28 mouse cellular contexts compared by ENCODE assay signal in genomic region chr9:99122749-99123148, GRCm38 (mm10). TPM values are rescaled to one million over a fixed set of nuclear protein-coding genes. Genes with fewer than 3 reads are reported as not detected.
DNase-seq lines count a peak whose midpoint lies in the region; ATAC-seq and TF ChIP-seq lines count a peak whose summit lies in the region.
"Had no signal": no experiment of that assay in that cellular context is flagged by ENCODE, and none has a peak within 500 bp of the region (broad histone marks: within the 10 kb centered on the region; RNA-seq: fewer than 3 reads in every experiment).

No protein-coding gene starts in this region.

- TF ChIP-seq EP300 in MEL (IDR thresholded peaks at IDR 0.05; ENCODE audit: low read depth in 1 of 2, low read length in 2 of 2), result peak; percentile 61 to 86
- no peak for TF ChIP-seq EP300 in heart, adult 2 months (IDR thresholded peaks at IDR 0.05; ENCODE audit: insufficient read depth, low read depth, low read length)

- intact Hi-C loops in heart, adult 2 months (cut with DNase I), result no loop called here

- H3K79me2 ChIP-seq in MEL (ENCODE audit: control insufficient read depth, insufficient read depth, low read length, poor library complexity), result 0 out of 2 replicates have a peak, but pooled peaks cover 1% of the 10 kb centered on the region
- H3K79me2 ChIP-seq in heart, adult 2 months (replicated peaks; ENCODE audit: control insufficient read depth, insufficient read depth, low read length), result peaks cover 7% of the 10 kb centered on the region

- no peak for TF ChIP-seq RAD21 in MEL (IDR thresholded peaks at IDR 0.05; ENCODE audit: low read depth, low read length)

- H3K9me3 ChIP-seq in MEL (replicated peaks; ENCODE audit: insufficient read depth, low read length), result no peaks in the 10 kb centered on the region
- H3K9me3 ChIP-seq in liver, embryonic 12.5 days (replicated peaks), result no peaks in the 10 kb centered on the region
- H3K9me3 ChIP-seq in hindbrain, embryonic 14.5 days (ENCODE audit: control insufficient read depth, low read length), result no peaks in the 10 kb centered on the region
- H3K9me3 ChIP-seq in limb, embryonic 10.5 days (replicated peaks), result no peaks in the 10 kb centered on the region
- H3K9me3 ChIP-seq: embryonic facial prominence, embryonic 15.5 days; heart, embryonic 12.5 days; hindbrain, embryonic 10.5 days; kidney, embryonic 15.5 days; limb, embryonic 15.5 days; midbrain, embryonic 13.5 days; neural tube, embryonic 12.5 days had no signal

- H3K4me1 ChIP-seq in MEL (ENCODE audit: control insufficient read depth in 1 of 2, insufficient read depth in 2 of 2, low read length in 2 of 2), result peaks cover 7 to 14% of the 10 kb centered on the region in 2 experiments; a peak in 3 of 4 replicates
- H3K4me1 ChIP-seq in liver, embryonic 12.5 days, result peaks cover 29% of the 10 kb centered on the region
- 0 out of 2 replicates have a peak, but pooled peaks cover 3% of the 10 kb centered on the region for H3K4me1 ChIP-seq in hindbrain, embryonic 14.5 days (replicated peaks; ENCODE audit: control insufficient read depth, insufficient read depth, low read length)
- H3K4me1 ChIP-seq in limb, embryonic 10.5 days, result no peaks in the 10 kb centered on the region
- peaks cover 3% of the 10 kb centered on the region; the same call in 1 of the 2 replicates for H3K4me1 ChIP-seq in heart, adult 2 months (ENCODE audit: control insufficient read depth, insufficient read depth, low read length)
- H3K4me1 ChIP-seq: embryonic facial prominence, embryonic 15.5 days; heart, embryonic 12.5 days; hindbrain, embryonic 10.5 days; kidney, embryonic 15.5 days; limb, embryonic 15.5 days; midbrain, embryonic 13.5 days; neural tube, embryonic 12.5 days had no signal

- H3K9ac ChIP-seq in MEL (ENCODE audit: control insufficient read depth, low read depth, low read length, poor library complexity, severe bottlenecking), result no peak overlapping the region; the same call in 1 of the 2 replicates
- no peak overlapping the region for H3K9ac ChIP-seq in liver, embryonic 12.5 days
- no peak overlapping the region for H3K9ac ChIP-seq in hindbrain, embryonic 14.5 days
- no peak overlapping the region for H3K9ac ChIP-seq in heart, adult 2 months (ENCODE audit: low read depth, low read length)
- H3K9ac ChIP-seq: embryonic facial prominence, embryonic 15.5 days; heart, embryonic 12.5 days; kidney, embryonic 15.5 days; limb, embryonic 15.5 days; midbrain, embryonic 13.5 days; neural tube, embryonic 12.5 days had no signal

- TF ChIP-seq CTCF in MEL (IDR thresholded peaks at IDR 0.05 in 2 of 3, conservative IDR thresholded peaks at IDR 0.05 in 1 of 3; ENCODE audit: control insufficient read depth in 1 of 3, insufficient read depth in 1 of 3, low read depth in 2 of 3, low read length in 3 of 3, poor library complexity in 1 of 3, severe bottlenecking in 1 of 3), result no peak
- no peak for TF ChIP-seq CTCF in heart, adult 2 months (IDR thresholded peaks at IDR 0.05)

- H3K27me3 ChIP-seq in MEL (ENCODE audit: control insufficient read depth in 1 of 2, insufficient read depth in 2 of 2, low read length in 2 of 2), result no peaks in the 10 kb centered on the region
- no peaks in the 10 kb centered on the region for H3K27me3 ChIP-seq in liver, embryonic 12.5 days (replicated peaks)
- no peaks in the 10 kb centered on the region for H3K27me3 ChIP-seq in hindbrain, embryonic 14.5 days (ENCODE audit: control insufficient read depth, insufficient read depth, low read length)
- no peaks in the 10 kb centered on the region for H3K27me3 ChIP-seq in limb, embryonic 10.5 days (ENCODE audit: low read depth, poor library complexity, severe bottlenecking)
- H3K27me3 ChIP-seq in heart, adult 2 months (ENCODE audit: control insufficient read depth, insufficient read depth, low read length), result no peaks in the 10 kb centered on the region
- H3K27me3 ChIP-seq: embryonic facial prominence, embryonic 15.5 days; heart, embryonic 12.5 days; kidney, embryonic 15.5 days; limb, embryonic 15.5 days; midbrain, embryonic 13.5 days; neural tube, embryonic 12.5 days had no signal

- peak in 1 of 2 experiments; percentile 40; a peak in 1 of 4 replicates for TF ChIP-seq POLR2A in MEL (IDR thresholded peaks at IDR 0.05; ENCODE audit: control insufficient read depth in 1 of 2, insufficient read depth in 1 of 2, low read depth in 1 of 2, low read length in 2 of 2, poor library complexity in 1 of 2)
- no peak for TF ChIP-seq POLR2A in heart, adult 2 months (IDR thresholded peaks at IDR 0.05; ENCODE audit: insufficient read depth, low read depth, low read length)

- DNase-seq in MEL (ENCODE audit: low read depth, low spot score), result peak; percentile 86
- no peak for DNase-seq in adrenal gland, postnatal 25 days
- no peak for DNase-seq in hindbrain, embryonic 14.5 days (ENCODE audit: low spot score)
- no peak for DNase-seq in limb, embryonic 10.5 days (ENCODE audit: low spot score)
- no peak for DNase-seq in heart, adult 2 months
- DNase-seq: adrenal gland, adult 8-10 months; cerebellum, adult 18-20 months; gastrocnemius, postnatal 10 days; heart, adult 11 months; heart, postnatal 10 days; kidney, adult 11 months; kidney, postnatal 4 days; layer of hippocampus, adult 9-11 months; right cerebral cortex, postnatal 14 days; spleen, adult 18-20 months; thymus, postnatal 25 days had no signal

- WGBS in liver, embryonic 12.5 days (ENCODE audit: insufficient replicate concordance), result 18% methylated on average over 4 of the region's 4 CpGs
- 87% methylated on average over 4 of the region's 4 CpGs for WGBS in hindbrain, embryonic 14.5 days
- 64% methylated on average over 4 of the region's 4 CpGs for WGBS in limb, embryonic 10.5 days
- WGBS in heart, adult 2 months, result 70% methylated on average over 4 of the region's 4 CpGs

- no peak overlapping the region for H3K4me2 ChIP-seq in liver, embryonic 12.5 days
- H3K4me2 ChIP-seq in hindbrain, embryonic 14.5 days (replicated peaks), result no peak overlapping the region
- H3K4me2 ChIP-seq: embryonic facial prominence, embryonic 15.5 days; heart, embryonic 12.5 days; kidney, embryonic 15.5 days; limb, embryonic 15.5 days; midbrain, embryonic 13.5 days; neural tube, embryonic 12.5 days had no signal

- peaks cover 0 to 10% of the 10 kb centered on the region in 2 experiments; a peak in 2 of 4 replicates for H3K36me3 ChIP-seq in MEL (ENCODE audit: control insufficient read depth in 1 of 2, insufficient read depth in 2 of 2, low read length in 2 of 2)
- H3K36me3 ChIP-seq in liver, embryonic 12.5 days, result peaks cover 17% of the 10 kb centered on the region
- no peaks in the 10 kb centered on the region for H3K36me3 ChIP-seq in hindbrain, embryonic 14.5 days (replicated peaks; ENCODE audit: control insufficient read depth, insufficient read depth)
- no peaks in the 10 kb centered on the region for H3K36me3 ChIP-seq in limb, embryonic 10.5 days
- H3K36me3 ChIP-seq in heart, adult 2 months (ENCODE audit: control insufficient read depth, insufficient read depth, low read length), result no peaks in the 10 kb centered on the region
- H3K36me3 ChIP-seq: embryonic facial prominence, embryonic 15.5 days; kidney, embryonic 15.5 days; limb, embryonic 15.5 days; neural tube, embryonic 12.5 days had no signal

- ATAC-seq in liver, embryonic 12.5 days, result peak; percentile 80
- peak; percentile 88 for ATAC-seq in megakaryocyte, adult 5-6 weeks (ENCODE audit: poor library complexity, severe bottlenecking)
- no peak for ATAC-seq in hindbrain, embryonic 14.5 days (ENCODE audit: low FRiP score)
- ATAC-seq: forebrain, embryonic 14.5 days; midbrain, embryonic 13.5 days had no signal

- H3K27ac ChIP-seq in MEL (ENCODE audit: control insufficient read depth, low read depth, low read length), result peak overlapping the region; percentile 62
- H3K27ac ChIP-seq in liver, embryonic 12.5 days, result peak overlapping the region; percentile 48; the same call in 1 of the 2 replicates
- no peak overlapping the region for H3K27ac ChIP-seq in hindbrain, embryonic 14.5 days
- no peak overlapping the region for H3K27ac ChIP-seq in limb, embryonic 10.5 days
- no peak overlapping the region for H3K27ac ChIP-seq in heart, adult 2 months
- H3K27ac ChIP-seq: embryonic facial prominence, embryonic 15.5 days; hindbrain, embryonic 10.5 days; kidney, embryonic 15.5 days; left cerebral cortex, adult 2 months; limb, embryonic 15.5 days; macrophage; midbrain, embryonic 13.5 days; neural tube, embryonic 12.5 days had no signal

- no peak overlapping the region for H3K4me3 ChIP-seq in MEL (ENCODE audit: control insufficient read depth in 1 of 2, insufficient read depth in 1 of 2, low read depth in 2 of 2, low read length in 2 of 2)
- no peak overlapping the region for H3K4me3 ChIP-seq in liver, embryonic 12.5 days
- no peak overlapping the region for H3K4me3 ChIP-seq in hindbrain, embryonic 14.5 days (replicated peaks; ENCODE audit: low read length)
- H3K4me3 ChIP-seq in limb, embryonic 10.5 days, result no peak overlapping the region
- no peak overlapping the region for H3K4me3 ChIP-seq in heart, adult 2 months
- H3K4me3 ChIP-seq: embryonic facial prominence, embryonic 15.5 days; heart, embryonic 12.5 days; hindbrain, embryonic 10.5 days; kidney, embryonic 15.5 days; left cerebral cortex, adult 2 months; limb, embryonic 15.5 days; midbrain, embryonic 13.5 days; neural tube, embryonic 12.5 days had no signal

TF ChIP-seq in MEL, 35 proteins besides CTCF, POLR2A, EP300 and RAD21 (continues in another document):
- TF ChIP-seq GATA1 (IDR thresholded peaks at IDR 0.05; ENCODE audit: low read depth, low read length) (peak; percentile 73), TCF12 (IDR thresholded peaks at IDR 0.05; ENCODE audit: low read depth, low read length) (peak; percentile 65; the same call in 1 of the 2 replicates), HCFC1 (IDR thresholded peaks at IDR 0.05; ENCODE audit: low read depth, low read length) (peak; percentile 41; the same call in 1 of the 2 replicates), BHLHE40 (IDR thresholded peaks at IDR 0.05; ENCODE audit: borderline replicate concordance, low read depth, low read length) (no peak), TBP (IDR thresholded peaks at IDR 0.05; ENCODE audit: low read depth, low read length) (peak; percentile 62; the same call in 1 of the 2 replicates), USF1 (IDR thresholded peaks at IDR 0.05; ENCODE audit: low read depth, low read length) (peak; percentile 91), TAL1 (IDR thresholded peaks at IDR 0.05; ENCODE audit: low read length) (peak; percentile 67)

RNA-seq across cellular contexts. Expression of gene Pik3cb, which starts 17.7 kb away (rescaled TPM):
- 2.2 and 2.4 TPM in 2 replicates for total RNA-seq in MEL (2012; rRNA removed)
- 1 to 10 TPM in 1 of 2 experiments, not detected in 1; 7.6 TPM for polyA plus RNA-seq in MEL (2012; ENCODE audit: insufficient read depth in 1 of 2, insufficient read length in 2 of 2, low read depth in 1 of 2, low replicate concordance in 2 of 2, missing spikeins in 1 of 2)
- polyA plus RNA-seq in liver, embryonic 12.5 days (2016; fragmentation: Nextera tagmentation; extraction: Ambion mirVana), result 4.8 and 5.1 TPM in 2 replicates
- total RNA-seq in megakaryocyte, adult 5-6 weeks (2015), result 18.9 and 19.9 TPM in 2 replicates
- total RNA-seq in megakaryocyte, adult 5-6 weeks (2017), result 8.2 and 10.0 TPM in 2 replicates
- 15.0 and 15.2 TPM in 2 replicates for total RNA-seq in adrenal gland, postnatal 25 days (2021)
- 3.8 and 4.3 TPM in 2 replicates for polyA plus RNA-seq in hindbrain, embryonic 14.5 days (2014; fragmentation: Nextera tagmentation; extraction: Ambion mirVana)
- 0.78 and 1.1 TPM in 2 replicates for polyA plus RNA-seq in limb, embryonic 10.5 days (2016; fragmentation: Nextera tagmentation; extraction: Ambion mirVana)
- 10 to 100 TPM in 1 of 2 experiments, 1 to 10 TPM in 1; 10.0 to 10.8 TPM for total RNA-seq in heart, adult 2 months (2021)
- 2.6 and 6.3 TPM in 2 replicates for polyA plus RNA-seq in heart, adult 2 months (2012; rRNA removed)

Comparison
In these comparisons a context has a peak if more than half of its experiments do, and no peak if none do; other contexts are left out.
1. H3K27ac ChIP-seq: peak in MEL (single experiment) and liver, embryonic 12.5 days (single experiment); none in hindbrain, embryonic 14.5 days (single experiment), limb, embryonic 10.5 days (single experiment) and heart, adult 2 months (single experiment).